Mouse (Mus musculus): ENCODE results near the gene Rbms1.

The Rbms1 gene

DNA sequence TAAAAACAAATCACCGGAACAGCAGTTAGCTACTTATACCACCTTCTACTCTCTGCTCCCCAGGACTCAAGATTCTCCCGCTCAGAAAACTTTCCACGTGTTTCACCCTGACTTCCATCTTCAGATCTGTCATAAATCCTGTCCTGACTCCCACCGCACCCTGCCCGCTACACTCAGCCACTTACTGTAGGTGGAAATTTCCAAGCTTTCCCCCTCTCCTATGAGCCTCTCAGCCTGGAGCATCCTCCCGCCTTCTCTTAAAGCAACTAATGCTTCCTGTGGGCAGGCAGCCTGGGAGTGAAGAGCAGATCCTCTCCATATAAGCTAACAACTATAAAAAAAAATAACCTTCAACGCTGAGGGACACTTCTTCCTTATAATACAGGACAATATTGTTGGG, 44.6 kb downstream of the Rbms1 start:
- no peak for DNase-seq (ENCODE audit: low read depth)

DNA sequence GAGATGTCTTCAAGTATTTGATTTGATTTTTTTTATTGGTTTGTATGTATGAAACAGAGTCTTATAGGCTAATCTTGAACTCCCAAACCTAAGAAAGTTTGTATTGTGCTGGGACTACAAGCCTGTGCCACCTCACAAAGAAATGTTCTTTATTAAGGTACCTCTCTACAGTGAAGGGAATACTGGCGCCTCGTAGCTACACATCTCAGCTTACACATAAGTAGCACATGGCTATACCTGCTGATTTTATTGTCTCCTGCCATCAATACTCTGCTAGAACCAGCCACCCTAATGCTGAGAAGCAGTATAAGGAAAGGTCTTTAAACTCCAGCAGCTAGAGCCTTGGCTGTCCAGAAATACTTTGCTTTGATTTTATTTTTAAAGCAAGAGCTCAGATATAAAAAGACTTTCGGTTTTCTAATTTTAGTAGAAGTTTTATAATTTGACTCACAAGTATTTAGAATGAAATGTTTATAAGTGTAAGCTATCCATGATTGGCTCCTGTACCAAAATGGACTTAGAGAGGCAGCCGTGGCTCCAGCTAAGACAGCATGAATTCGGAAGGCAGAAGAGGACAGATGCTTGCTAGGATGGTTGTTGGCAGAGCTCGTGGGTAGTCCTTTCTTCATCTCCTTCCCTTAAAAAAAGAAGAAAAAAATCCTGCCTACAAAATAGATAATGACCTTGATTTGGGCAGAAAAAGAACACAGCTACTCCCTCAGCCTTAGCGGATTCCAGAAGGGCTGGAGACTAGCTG, 48.3 kb downstream of the Rbms1 start:
- DNase-seq (ENCODE audit: low read depth): no peak

DNA sequence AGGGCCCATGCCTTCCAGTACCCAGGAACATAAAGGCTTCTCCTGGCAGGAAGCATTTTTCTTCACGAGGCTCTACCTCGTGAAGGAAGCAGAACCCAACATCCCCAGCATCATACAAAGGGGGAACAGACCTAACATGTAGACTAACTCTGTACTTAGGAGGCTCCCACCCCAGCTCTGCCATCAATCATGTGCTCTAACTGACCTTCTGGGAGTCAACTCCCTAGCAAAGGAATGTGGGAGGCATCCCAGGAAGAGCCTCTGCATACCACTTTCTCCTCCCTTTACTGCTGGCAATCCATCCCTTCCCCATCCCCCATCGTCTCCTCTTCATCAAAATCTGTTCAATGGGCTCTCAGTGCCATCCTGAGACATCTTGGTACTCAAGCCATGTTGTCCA, 49.7 kb downstream of the Rbms1 start:
- no peak for DNase-seq (ENCODE audit: low read depth)

DNA sequence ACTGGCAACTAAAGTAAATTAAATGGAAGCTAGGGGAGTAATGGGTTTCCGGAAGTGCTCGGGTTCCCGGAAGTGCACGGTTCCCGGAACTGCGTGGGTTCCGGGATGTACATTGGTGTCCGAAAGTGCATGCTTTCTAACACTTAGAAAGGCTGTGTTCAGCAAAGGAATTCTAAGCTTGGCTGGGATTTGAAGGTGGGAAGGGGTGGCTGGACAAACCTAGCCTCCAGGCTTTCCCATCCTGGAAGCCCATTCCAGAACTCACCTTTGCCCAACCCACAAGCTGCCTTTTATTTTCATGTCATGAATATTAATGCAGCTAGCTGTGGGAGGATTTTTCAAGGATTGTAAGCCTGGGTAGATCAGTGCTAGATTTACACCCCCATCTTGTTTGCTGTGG, 51.3 kb downstream of the Rbms1 start:
- no peak for DNase-seq (ENCODE audit: low read depth)

DNA sequence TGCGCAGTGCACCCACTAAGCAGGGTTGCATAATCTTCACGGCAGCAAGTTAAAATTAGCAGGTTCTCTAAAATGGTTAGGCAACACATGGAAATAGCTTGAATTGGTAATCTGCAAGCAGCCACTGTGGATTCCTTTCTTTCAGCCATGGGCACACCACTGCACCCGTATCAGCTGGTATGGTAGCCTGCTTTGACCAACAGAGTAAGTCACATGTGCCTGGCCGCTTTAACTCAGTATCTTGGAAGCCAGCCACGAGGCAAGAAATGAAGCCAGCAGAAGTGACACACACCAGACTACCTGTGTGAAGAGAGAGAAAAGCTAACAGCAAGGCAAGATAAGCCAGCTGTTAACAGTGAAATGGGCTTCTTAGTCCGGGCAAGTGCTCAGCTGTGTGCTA, 52.2 kb downstream of the Rbms1 start:
- DNase-seq (ENCODE audit: low read depth): no peak

DNA sequence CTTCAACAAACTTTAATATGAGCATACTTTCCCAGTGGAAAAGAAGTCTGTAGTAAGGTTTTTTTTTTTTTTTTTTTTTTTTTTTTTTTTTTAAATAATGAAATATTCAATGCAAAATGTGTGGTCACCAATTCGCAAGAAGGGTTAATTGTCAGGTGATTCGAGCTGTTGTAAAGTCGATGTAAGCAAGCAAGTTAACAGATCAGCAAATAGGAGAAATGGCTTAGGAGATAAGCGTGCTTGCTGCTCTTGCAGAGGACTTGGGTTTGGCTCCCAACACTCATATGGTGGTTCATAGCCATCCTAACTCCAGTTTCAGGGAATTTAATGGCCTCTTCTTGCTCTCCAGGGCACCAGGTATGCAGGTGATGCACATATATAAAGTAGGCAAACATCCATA, 54.4 kb downstream of the Rbms1 start:
- no peak for DNase-seq (ENCODE audit: low read depth)

DNA sequence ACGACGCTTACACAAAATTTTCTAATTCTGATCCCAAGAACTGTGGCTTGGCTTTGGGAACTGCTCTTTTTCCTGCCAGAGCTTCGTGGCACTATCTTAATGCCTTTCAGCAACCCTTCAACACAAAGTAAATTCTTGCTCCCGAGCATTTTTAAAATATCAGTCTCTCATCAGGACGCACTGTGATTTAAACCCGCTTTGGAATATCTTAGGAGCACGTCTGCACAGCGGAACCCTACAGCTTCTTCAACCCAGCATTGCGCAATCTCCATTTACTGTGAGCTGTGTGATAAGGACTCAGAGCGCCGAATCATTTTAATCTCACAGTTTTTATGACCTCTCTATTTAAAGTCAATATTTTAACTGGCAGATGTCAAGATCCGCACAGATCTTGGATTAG, 54.9 kb downstream of the Rbms1 start:
- no peak for DNase-seq (ENCODE audit: low read depth)

DNA sequence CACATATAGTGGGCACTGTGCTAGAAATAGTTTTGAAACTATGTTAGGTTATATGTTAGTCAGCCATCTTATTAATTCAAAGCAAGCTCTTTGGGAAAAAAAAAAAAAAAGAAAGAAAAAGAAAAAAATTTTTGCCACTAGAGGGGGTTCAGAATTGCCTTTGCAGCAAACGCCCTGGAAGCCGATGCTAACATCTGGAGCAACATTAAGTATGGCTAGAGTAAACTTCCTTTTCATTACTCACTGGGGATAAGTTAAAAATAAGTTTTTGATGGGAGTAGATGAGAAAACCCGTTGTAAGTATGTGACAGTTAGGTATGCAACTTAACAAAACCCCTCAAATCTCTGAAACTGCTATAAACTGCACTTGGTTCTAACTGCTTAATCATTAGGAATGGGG, 57.7 kb downstream of the Rbms1 start:
- peak; percentile 51 for DNase-seq (ENCODE audit: low read depth)

DNA sequence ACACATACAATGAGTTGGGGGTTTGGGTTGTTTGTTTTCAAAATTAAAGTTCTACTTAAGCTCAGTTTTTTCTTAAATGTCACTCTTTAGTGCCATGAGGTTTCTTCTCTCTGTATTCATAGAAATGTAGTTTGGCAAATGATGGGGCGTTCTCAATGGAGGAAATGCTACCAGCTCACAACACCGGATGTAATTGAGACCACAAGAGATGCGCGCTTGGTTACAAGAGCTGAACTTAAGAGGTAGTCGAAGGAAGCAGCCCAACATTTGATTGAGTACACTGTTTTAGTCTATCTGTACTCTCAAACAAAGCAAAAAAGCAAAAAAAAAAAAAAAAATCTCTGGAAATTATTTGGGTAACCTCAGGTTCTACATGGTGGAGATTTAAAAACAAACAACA, 58.9 kb downstream of the Rbms1 start:
- peak; percentile 73 for DNase-seq (ENCODE audit: low read depth)

DNA sequence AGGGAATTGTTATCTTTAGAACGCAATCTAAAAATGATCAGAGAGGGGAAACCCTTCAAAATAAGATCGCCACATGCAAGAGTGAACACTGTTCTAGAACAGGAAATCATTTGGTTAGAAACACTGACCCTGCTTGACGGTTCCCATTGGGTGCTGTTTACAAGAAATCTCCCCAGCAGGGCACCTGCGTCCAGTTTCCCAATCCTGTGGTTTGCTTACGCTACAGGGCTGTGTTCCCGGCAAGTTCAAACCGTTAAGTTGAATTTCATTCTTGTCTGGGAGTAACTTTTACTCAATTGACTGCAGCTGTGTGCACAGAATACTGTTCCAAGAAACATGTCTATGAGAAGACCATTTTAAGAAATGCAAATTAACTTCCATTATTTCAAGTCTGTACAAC, 59.5 kb downstream of the Rbms1 start:
- DNase-seq (ENCODE audit: low read depth): no peak

DNA sequence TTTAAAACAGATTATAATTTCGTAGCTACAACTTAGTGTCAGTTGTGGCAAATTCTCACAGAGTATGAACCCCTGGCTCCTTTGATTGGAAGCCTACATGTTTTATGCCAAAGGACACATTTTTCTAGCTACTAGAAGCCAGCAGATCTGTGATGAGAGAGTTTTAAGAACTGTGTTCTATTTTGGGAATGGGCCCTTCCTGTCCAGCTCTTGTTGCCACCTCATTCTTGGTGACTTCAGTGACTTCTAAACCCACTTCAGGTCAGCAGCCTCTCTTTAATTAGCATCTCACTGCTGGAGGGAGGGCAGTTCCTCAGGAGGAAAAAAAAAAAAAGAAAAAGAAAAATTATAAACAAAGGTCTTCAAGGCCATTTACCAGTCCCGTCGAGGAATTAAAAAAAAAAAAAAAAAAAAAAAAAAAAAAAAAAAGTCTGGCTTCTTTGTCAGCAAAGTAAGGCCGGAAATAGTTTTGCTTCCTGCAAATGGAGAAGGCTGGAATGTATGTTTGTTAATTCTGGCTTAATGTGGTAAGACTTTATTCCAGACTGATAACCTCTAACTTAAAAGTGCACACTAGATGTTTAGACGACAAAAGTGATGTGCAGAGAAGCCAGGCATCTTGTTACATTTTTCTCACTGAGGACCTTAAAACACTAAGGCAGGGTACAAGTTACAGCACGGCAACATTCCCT, 60.4 kb downstream of the Rbms1 start:
- DNase-seq (ENCODE audit: low read depth): no peak

DNA sequence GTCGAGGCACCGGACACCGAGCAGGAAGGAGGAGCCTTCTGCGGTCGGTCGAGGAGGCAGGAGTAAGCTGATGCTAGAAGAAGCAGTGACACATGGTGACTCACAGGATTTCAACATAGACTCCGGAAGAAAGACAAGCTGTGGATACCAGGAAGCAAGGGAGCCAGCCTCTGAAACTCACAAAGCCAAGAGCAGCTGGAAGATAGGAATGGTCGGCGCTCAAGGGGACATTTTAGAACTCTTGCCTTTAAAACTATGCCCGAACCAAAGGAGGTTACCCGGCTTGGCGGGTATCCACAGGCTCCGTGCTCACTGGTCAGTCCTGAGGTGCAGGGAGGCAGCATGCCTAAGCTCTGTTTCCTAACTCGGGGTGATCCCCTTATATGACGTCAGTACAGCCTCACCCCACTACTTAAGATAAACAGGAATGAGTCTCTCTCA, 61.5 kb downstream of the Rbms1 start:
- DNase-seq (ENCODE audit: low read depth): no peak

DNA sequence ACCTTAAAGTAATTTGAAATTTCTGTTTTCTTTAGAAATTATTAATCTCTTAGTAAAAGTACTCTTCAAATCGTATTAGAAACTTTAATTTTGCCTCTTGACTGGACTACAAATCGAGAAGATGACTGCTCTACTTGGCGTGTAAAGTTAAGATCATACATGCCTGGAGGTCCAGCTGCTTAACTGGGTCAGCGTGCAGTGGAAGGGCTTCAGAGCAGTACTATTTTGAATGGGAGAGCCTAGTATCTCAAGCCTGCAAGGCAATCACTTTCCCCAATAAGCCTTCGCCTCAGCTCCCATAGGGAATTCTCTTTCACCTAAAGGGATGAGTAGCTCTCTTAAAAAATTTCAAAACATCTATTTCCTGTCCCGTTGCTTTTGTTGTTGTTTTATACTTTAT, 62.0 kb downstream of the Rbms1 start:
- DNase-seq (ENCODE audit: low read depth): no peak

DNA sequence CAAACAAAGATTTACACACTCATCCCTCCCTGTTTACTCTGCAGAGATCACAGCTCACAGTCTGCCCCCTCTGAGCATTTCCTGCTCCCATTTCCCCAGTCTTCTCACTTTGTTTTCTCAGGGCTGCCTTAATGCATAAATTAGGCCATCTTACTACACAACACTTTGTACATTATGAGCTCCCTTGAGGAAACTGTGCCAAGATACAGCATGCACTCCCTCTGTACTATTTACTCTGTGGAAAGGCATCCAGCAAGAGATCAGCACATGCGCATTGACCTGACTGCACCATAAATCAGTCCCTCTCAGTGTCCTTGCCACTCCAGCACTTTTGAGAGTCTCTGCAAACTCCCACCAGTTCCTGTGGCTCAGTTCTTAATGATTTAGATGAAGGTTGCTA, 70.0 kb downstream of the Rbms1 start:
- DNase-seq (ENCODE audit: low read depth): no peak

DNA sequence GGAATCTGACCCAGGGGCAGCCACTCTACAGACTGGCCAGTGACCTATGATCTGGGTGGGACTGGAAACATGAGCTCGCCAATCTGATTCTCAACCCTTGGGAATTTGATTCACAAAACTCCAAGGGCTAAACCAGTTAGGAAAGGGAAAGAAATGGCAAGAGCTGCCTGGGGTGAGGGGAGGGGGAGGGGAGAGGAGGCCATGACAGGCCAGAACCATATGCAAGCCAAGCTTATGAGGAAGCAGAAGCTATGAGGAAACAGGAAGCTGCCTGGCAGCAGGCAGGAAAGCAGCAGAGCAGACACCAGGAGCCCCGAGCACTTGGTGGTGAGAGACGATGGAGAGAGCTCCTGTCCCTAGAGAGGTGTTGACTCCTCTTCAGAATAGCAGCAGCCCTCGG, 79.1 kb downstream of the Rbms1 start:
- no peak for DNase-seq (ENCODE audit: low read depth)

DNA sequence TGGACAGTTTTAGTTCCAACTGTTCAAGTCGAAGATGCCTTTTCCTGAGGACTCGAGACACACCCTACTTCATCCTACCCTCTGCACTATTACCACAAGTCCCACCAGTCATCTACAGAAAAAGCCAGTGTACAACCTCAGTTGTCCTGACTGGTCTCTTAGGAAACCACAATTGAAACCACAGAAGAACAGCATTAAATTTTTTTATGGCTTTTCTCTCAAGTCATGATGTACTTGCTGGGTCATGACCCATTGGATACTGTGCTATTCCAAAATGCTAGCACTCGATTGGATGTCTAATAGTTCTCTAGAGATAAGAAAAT, 80.0 kb downstream of the Rbms1 start:
- DNase-seq (ENCODE audit: low read depth): no peak

DNA sequence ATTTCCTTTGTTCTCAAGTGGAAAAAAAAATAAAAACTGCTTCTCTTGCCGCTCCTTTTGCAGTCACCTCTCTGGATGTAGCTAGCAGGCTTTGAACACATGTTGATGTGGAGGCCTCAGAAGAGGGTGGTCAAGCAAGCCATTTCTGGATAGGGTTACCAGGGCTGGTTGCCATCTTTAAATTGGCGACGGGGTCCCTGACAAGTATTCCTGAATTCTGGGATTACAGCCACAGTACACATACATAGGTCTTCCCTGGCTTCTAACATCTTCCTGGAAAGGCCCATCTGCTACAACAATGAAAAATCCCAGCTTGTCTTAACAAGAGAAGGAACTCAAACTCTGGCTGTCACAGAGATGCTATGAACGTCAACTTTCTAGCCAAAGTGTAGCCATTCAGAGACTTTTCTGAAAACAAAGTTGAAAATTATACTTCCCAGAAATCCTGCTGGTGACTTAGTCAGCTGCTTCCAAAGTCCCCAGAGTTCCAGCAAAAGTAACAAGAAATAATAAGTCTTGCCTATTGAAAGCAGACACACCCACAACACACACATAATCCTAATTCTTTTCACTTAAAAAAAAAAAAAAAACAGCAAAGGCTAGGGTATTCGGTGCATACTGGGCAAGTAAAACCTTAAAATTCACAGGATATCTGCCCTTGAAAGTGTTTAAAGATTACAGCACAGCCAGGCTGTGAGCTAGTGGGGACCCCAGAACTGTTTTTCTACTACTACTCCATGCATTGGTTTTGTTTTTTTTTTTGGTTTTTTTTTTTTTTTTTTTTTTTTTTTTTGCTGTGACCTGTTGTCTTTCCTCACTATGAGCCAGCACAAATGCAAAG, 80.6 kb downstream of the Rbms1 start:
- no peak for DNase-seq (ENCODE audit: low read depth)

DNA sequence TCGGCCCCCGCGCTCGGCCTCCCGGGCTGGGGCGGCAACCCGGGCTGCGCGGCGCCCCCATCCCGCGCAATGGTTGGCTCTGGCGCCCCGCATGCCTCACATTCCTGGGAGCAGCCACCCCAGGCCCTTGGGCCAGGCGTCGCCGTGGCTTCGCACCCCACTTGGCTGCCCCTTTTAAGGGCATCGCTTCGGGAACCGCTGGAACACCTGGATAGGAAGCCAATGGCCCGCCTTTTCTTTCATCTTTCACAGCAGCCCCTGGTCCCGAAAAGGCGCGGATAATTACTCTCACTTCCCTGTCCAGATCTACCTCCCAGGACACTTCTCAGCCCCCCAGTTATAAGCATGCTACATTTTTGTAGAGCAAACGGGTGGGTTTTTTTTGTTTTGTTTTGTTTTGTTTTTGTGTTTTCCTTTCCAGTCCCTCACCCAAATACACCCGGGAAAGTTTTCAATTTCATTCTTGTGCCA, 81.4 kb downstream of the Rbms1 start:
- no peak for DNase-seq (ENCODE audit: low read depth)

DNA sequence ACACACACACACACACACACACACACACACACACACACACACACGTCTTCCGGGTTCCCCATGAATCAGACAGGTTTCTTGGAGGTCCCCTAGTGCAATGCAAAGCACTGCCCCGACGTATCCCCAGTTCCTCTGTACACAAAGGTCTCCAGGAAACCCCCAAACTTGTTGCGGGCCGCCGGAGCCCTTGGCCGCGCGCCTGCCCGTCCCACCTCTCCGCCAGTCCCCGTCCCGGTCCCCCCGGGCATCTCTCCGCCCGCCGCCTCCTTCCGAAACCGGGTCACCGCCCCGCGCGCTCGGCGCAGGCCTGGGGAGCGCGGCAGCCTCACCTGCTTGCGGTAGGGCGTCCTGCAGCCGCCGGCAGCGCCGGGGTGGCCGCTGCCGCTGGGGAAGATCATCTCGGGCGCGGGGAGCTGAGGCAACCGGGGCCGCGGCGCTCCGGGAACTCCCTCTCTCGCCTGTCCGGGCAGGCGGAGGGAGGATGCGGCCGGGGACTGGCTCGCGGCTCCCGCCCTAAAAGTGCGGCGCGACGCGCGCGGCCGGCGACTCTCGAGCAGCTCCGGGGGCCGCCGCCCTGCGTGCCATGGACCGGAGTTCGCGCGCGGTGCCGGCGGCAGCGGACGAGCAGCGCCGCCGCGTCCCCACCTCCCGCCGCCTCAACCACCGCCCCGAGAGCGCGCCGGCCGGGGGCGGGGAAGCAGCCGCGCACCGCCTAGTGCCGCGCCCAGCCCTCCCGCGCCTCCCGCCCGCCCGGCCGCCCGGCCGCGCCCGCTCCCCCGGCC, 82.0 kb downstream of the Rbms1 start:
- peak; percentile 80 for DNase-seq (ENCODE audit: low read depth)

DNA sequence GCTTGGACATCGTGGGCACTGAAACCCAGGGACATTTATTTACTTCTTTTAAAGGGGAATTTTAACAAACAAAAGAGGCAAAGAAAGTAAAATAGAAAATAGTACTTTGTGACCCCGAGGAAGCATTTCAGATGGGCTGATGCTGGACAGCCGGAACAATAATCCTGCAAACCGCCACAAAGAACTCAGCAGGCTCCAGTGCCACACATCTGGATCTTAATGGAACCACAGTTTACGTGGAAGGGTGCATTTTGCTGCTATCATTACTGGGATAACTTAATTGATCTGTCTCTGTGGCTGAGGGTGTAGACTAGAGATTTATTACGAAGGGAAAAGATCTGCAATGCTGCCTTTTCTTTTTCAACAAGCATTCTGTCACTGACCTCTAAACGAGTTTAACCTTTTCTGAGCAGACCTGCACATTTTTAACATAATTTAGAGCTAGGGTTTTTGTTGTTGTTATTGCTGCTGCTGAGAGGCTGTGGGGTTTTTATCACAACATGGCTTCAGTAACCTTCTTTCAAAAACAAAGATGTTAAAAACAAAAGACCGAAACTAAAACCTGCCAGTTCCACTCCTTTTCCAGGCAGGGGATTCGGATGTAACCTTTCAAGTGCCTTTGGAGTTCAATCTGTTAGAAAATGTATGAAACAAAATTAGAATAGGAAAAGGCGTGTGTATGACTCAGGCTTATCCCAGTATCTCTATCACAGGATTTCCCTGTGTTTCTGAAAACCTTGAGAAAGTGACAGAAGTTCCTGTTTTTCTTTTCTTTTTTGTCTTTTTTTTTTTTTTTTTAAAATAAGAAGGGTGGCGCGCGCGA, 82.8 kb downstream of the Rbms1 start:
- DNase-seq (ENCODE audit: low read depth): no peak

DNA sequence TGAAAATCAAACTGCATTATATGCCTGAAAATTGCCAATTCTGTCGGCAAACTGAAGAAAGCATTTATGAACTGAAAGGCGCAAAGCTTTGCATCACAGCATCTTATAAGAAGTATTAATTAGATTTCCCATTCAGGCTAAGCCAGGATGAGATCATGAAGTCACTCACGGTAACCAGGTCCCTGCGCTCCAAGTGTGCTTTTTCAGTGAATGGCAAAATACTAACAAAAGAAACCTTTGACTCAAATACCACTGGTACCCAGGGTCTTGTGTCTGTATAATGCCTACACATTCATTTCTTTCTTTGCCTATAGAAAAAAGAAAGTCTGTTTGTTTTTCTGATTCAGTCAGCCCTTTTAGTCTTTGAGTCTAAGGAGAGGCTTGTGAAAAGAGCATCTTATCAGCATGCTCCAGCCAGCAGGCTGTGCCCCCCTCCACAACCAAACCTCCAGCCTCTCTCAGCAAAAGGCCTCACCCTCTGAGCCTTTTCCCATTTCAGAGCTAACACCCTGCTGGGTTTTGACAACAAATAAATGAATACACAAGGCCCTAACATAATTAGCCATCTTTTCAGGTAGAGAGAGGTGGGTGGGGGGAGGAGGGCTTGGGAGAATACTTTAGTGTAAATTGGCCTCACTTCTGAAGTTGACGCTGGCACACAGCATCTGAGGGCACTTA, 83.7 kb downstream of the Rbms1 start:
- DNase-seq (ENCODE audit: low read depth): no peak

Measured in induced T-regulatory cell, adult 2 months (primary cell).